Mouse (Mus musculus) embryonic facial prominence, embryonic 11.5 days (tissue): Measurements from ENCODE around the gene Thra. TPM values are rescaled to one million over a fixed set of nuclear protein-coding genes. Genes with fewer than 3 reads are reported as not detected.
A peak's percentile ranks its signal among the peaks of the same experiment; 100 is the strongest.
"Not testable (repeated sequence)": the region's sequence is repeated elsewhere in the genome, so short reads cannot be mapped to it uniquely, and the experiment has no call there.

Source experiments
- ATAC-seq: fragments of 200-750 bp; cut with Nextera tagmentation; replicated peaks from 2 replicates; pipeline ENCODE4 v1.8.0; 2017; ENCODE audit warnings: low read depth; ENCODE audit not compliant: insufficient number of reproducible peaks, low FRiP score, low TSS enrichment
- DNase-seq: peaks from one replicate; pipeline ENCODE4 v3.0.0-alpha.2; 2015; ENCODE audit warnings: low spot score
- H3K27ac ChIP-seq: fragments of 300-500 bp; sonication (generic); replicated peaks from 2 replicates; pipeline ENCODE4 v1.5.1; 2014; ENCODE audit warnings: mild to moderate bottlenecking, low read depth, low read length, control low read depth
- H3K27me3 ChIP-seq: fragments of 300-500 bp; sonication (generic); 2 replicates; pipeline ENCODE4 v1.6.1; 2014; ENCODE audit warnings: mild to moderate bottlenecking, low read length, moderate library complexity, mixed read lengths; ENCODE audit not compliant: control insufficient read depth, insufficient read depth
- H3K36me3 ChIP-seq: fragments of 300-500 bp; sonication (generic); replicated peaks from 2 replicates; pipeline ENCODE4 v1.6.1; 2014; ENCODE audit warnings: low read depth, mild to moderate bottlenecking, low read length, moderate library complexity, mixed read lengths; ENCODE audit not compliant: control insufficient read depth, insufficient read depth
- H3K4me1 ChIP-seq: fragments of 300-500 bp; sonication (generic); 2 replicates; pipeline ENCODE4 v1.6.1; 2014; ENCODE audit warnings: low read length, mixed read lengths; ENCODE audit not compliant: control insufficient read depth, insufficient read depth
- H3K4me2 ChIP-seq: fragments of 300-500 bp; sonication (generic); 2 replicates; pipeline ENCODE4 v1.6.1; 2014; ENCODE audit warnings: low read depth, mild to moderate bottlenecking, control low read depth, low read length, moderate library complexity
- H3K4me3 ChIP-seq: fragments of 300-500 bp; sonication (generic); 2 replicates; pipeline ENCODE4 v1.5.1; 2014; ENCODE audit warnings: low read depth, low read length, control low read depth
- H3K9ac ChIP-seq: fragments of 300-500 bp; sonication (generic); replicated peaks from 2 replicates; pipeline ENCODE4 v1.6.1; 2014; ENCODE audit warnings: mild to moderate bottlenecking, control low read depth, low read length
- H3K9me3 ChIP-seq: fragments of 300-500 bp; sonication (generic); replicated peaks from 2 replicates; pipeline ENCODE4 v1.6.1; 2016; ENCODE audit warnings: mild to moderate bottlenecking, low read length, inconsistent platforms, mixed read lengths; ENCODE audit not compliant: control insufficient read depth
- WGBS: fragments of 180-500 bp; shearing (Covaris S2); extraction: QIAGEN DNeasy Blood & Tissue Kit; methylation state at CpG from one replicate; pipeline ENCODE4 v1.1.7; 2014; 5-methylcytosine and 5-hydroxymethylcytosine counted together
- polyA plus RNA-seq: library from polyadenylated mRNA; unstranded; fragments of >200 nt; fragmentation: Nextera tagmentation; extraction: Ambion mirVana; gene quantifications from 2 replicates; pipeline ENCODE4 v1.2.1, GENCODE M21; 2014

Thra gene
- polyA plus RNA-seq, 1 experiment from 2014 or later, result 19.7 TPM

- Histone ChIP-seq H3K9ac (no peak overlapping the region), H3K4me2 (no peak overlapping the region), H3K27ac (no peak overlapping the region), H3K27me3 (no peaks in the 10 kb centered on the region), H3K36me3 (no peaks in the 10 kb centered on the region), H3K9me3 (no peaks in the 10 kb centered on the region), H3K4me1 (peaks cover 11% of the 10 kb centered on the region; the same call in 1 of the 2 replicates), H3K4me3 (no peak overlapping the region)
- ATAC-seq (no peak), DNase-seq (no peak)
- 90% methylated on average over 1 of the region's 1 CpGs for WGBS
Observed at GRCm38 (mm10) chr11:98736176-98736575, 4.3 kb upstream of the Thra start.

GRCm38 (mm10) chr11:98737220-98737619 is 3.2 kb upstream of the Thra start:
- not testable (repeated sequence) for ATAC-seq, H3K4me3 ChIP-seq, H3K27ac ChIP-seq, H3K36me3 ChIP-seq, DNase-seq, H3K27me3 ChIP-seq, H3K4me2 ChIP-seq, H3K9ac ChIP-seq, H3K9me3 ChIP-seq
- 94% methylated on average over 2 of the region's 2 CpGs for WGBS
- peaks cover 11% of the 10 kb centered on the region; the same call in 1 of the 2 replicates for H3K4me1 ChIP-seq

DNA sequence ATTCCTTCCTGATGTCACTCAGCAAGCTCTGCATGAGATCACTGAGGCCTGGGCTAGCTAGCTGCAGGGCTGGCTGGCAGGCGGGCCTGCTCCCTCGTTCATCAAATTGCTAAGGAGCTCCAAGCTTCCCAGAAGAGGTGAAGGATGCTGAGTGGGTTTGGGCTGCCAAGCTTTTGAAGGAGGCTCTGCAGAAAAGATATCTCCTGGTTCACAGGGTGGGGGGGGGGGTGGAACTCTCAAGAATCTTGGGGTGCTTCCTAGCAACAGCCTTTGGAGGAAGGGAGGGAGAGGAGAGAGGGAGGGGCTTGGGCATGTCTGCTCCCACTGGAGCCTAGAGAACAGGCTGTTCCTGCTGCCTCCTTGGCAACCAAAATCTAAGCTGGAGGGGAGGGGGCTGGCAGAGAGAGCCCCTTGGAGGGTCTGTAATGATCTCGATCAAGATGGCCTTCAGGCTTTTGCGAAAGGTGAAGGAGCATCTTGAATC is 2.0 kb upstream of the Thra start:
- H3K27me3 ChIP-seq, result no peaks in the 10 kb centered on the region
- H3K4me3 ChIP-seq, result no peak overlapping the region
- no peak overlapping the region for H3K9ac ChIP-seq
- H3K4me1 ChIP-seq, result peaks cover 12% of the 10 kb centered on the region
- ATAC-seq (no peak), DNase-seq (no peak)
- no peaks in the 10 kb centered on the region for H3K9me3 ChIP-seq
- no peak overlapping the region for H3K27ac ChIP-seq
- no peaks in the 10 kb centered on the region for H3K36me3 ChIP-seq
- 40% methylated on average over 4 of the region's 4 CpGs for WGBS
- H3K4me2 ChIP-seq, result no peak overlapping the region

- ATAC-seq, result no peak
- peaks cover 15% of the 10 kb centered on the region for H3K4me1 ChIP-seq
- 68% methylated on average over 9 of the region's 9 CpGs for WGBS
- H3K4me3 ChIP-seq, result no peak overlapping the region
- no peaks in the 10 kb centered on the region for H3K27me3 ChIP-seq
- H3K27ac ChIP-seq, result no peak overlapping the region
- H3K36me3 ChIP-seq, result no peaks in the 10 kb centered on the region
- H3K4me2 ChIP-seq, result no peak overlapping the region
- H3K9ac ChIP-seq, result no peak overlapping the region
- no peak for DNase-seq
- no peaks in the 10 kb centered on the region for H3K9me3 ChIP-seq
Observed at GRCm38 (mm10) chr11:98738925-98739324, 1.5 kb upstream of the Thra start.

- ATAC-seq, result peak; percentile 15; the same call in 1 of the 2 replicates
- 14% methylated on average over 8 of the region's 8 CpGs for WGBS
- no peaks in the 10 kb centered on the region for H3K9me3 ChIP-seq
- H3K9ac ChIP-seq, result peak overlapping the region; percentile 58
- H3K4me1 ChIP-seq, result peaks cover 18% of the 10 kb centered on the region
- peak overlapping the region; percentile 43; the same call in 1 of the 2 replicates for H3K27ac ChIP-seq
- no peaks in the 10 kb centered on the region for H3K27me3 ChIP-seq
- H3K36me3 ChIP-seq, result no peaks in the 10 kb centered on the region
- H3K4me2 ChIP-seq, result peak overlapping the region; percentile 77
- DNase-seq, result no peak
- peak overlapping the region; percentile 86 for H3K4me3 ChIP-seq
Observed at GRCm38 (mm10) chr11:98740026-98740392, 429 bp upstream of the Thra start.

DNA sequence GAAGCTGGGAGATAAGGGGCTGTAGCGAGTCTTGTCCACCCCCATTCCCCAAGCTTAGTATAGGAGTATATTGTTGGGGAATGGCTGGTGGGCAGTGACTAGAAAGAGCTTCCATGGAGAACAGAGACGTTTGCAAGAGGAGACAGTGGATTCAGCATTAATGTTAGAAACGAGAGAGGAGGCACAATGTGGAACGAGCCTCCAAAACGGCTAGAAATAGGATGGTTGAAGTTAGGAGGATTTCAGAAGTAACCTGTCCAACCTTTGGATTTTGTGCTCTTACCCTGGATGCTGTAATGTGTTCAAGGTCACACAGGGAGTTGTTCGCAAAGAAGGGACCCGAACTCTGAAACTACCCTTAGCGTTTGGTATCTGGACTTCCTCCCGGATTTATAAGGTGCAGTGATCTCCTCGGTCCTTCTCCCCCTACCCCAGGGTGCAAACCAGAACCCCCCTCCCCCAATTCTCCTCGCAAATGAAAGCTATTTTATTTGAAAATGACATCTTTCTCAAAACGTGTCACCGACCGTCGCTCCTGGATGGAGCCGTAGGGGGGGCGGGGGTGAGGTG is 698 bp downstream of the Thra start:
- Histone ChIP-seq H3K27me3 (no peaks in the 10 kb centered on the region), H3K27ac (peak overlapping the region; percentile 83; the same call in 1 of the 2 replicates), H3K4me1 (peaks cover 18% of the 10 kb centered on the region), H3K4me2 (peak overlapping the region; percentile 77), H3K36me3 (no peaks in the 10 kb centered on the region), H3K9ac (peak overlapping the region; percentile 90), H3K9me3 (no peaks in the 10 kb centered on the region), H3K4me3 (peak overlapping the region; percentile 86)
- no peak for ATAC-seq
- DNase-seq, result no peak
- under 1% methylated on average over 17 of the region's 17 CpGs for WGBS

DNA sequence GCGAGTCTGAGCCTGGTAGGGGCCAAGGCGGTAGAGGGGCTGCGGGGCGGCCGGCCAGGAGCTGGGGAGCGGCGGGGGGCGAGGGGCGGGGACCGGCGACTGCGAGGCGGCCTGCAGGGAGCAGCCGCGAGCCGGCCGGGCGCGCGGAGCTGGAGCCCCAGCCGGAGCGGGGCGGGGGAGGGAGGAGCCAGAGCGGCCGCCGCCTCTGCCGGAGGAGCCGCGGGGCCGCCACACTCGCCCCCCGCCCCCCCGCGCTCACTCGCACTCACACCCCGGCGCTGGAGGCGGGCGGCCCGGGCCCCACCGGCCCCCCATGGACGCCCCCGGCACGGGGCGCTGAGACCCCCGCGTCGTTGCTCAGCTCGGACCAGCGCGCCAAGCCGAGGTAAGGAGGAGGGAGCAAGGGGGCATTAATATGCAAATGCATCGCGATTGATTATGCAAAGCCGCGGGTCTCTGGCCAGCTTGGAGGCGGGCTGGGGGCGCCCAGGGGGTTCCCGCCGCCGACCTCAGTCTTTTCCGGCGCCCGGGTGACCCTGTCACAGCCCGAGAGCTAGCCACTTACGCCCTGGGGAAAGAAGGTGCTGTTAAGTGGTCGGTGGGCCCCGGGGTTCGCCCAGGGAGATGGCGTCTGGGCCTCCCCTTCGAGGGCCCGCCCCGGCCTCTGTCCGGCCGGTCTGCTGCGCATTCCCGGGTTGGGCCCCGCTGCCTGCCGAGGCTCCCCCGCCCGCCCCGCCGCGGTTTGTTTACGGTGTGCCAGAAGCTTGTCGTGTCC is 1.4 kb downstream of the Thra start:
- WGBS, result 0% methylated on average over 63 of the region's 86 CpGs
- ATAC-seq, result peak; percentile 51
- Histone ChIP-seq H3K9me3 (no peaks in the 10 kb centered on the region), H3K36me3 (no peaks in the 10 kb centered on the region), H3K9ac (peak overlapping the region; percentile 90), H3K4me3 (peak overlapping the region; percentile 86), H3K27me3 (no peaks in the 10 kb centered on the region), H3K4me2 (peak overlapping the region; percentile 77), H3K27ac (peak overlapping the region; percentile 83), H3K4me1 (peaks cover 19% of the 10 kb centered on the region)
- DNase-seq, result peak; percentile 90
